Mouse (Mus musculus) cerebellum, postnatal 10 days (tissue): Measurements from ENCODE around the gene Cfap73.

Experiments used
- DNase-seq, 2 experiments: peaks; one replicate each; pipeline ENCODE4 v3.0.0; 2021; ENCODE audit warnings: mixed read lengths in 2 of 2

Gene Cfap73

DNA sequence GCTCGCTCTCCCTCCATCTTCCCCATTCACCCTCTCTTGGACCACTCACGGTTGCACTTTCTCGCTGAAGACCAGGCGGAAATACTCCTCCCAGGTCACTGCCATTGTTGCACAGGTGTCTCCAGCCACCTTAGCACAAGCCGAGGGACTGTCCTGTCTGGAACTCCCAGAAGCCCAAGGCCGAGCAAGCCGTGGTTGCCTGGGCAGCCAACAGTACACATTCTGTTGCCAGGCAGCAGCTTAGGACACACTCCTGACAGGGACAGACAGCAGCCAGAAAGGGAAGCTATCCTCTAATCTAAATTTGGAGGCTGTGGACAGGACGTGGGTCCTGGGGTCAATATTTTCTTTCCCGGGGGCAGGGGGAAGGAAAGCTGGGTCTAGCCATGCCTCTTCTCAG, at the start of gene Cfap73:
Gene Cfap73 (minus strand): TSS at position 105 of the 400 bp plus-strand sequence.
- no peak for DNase-seq

DNA sequence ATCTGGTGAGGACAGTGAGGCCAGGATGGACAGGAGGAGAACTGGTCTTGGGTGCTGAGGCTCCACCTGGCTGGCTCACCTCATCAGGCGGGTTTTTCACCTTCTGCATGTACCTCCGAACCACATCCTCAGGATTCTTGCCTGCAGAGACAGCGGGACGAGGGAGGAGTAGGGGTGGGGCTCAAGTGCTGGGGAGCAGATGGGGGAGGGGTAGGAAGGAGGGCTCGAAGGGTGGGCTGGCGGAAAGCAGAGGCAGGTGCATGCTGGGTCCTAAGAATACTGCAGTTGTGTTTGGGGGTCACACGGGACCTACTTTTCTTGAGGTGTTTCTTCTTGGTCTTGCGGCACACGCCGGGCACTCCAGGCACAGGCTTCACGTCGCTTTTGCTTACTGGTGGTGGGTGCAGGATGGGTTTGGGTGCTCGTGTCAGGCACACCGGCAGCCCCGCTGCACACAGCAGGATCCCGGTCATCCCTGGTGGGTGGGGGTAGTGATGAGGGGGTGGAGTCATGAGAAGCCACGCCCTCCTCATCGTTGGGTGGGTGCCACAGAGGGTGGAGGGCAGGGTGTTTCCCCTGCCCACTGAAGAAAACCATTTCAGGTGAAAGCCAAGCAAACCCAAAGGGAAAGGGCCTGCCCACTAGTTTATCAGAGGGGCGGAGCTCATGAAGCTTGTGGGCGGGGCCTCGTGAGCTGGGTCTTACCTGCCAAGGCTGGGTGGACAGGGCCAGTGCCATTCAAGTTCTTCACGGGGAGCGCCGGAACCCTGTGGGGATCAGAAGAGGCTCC, 49.1 kb upstream of the Cfap73 start:
- peak in 1 of 2 experiments; percentile 37 for DNase-seq

DNA sequence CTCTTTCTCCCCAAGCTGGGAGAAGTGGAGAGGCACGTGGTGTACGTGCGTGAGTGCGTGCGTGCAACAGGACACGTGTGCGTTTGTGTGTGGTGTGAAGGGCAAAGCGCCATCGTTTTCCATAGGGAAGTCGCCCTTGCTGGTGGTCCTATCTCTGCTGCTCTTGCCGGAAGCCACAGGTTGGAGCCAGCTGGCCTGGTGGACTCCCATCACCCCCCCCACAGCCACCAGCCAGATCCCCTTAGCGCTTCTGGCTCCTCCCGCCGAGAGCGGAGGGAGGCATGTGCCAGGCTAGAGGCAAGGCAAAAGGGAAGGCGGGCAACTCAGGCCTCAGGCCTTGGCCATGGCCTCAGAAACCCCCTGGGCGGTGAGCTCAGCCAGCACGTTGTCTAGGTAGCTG, 46.9 kb upstream of the Cfap73 start:
- DNase-seq, result peak; percentile 78 to 85

DNA sequence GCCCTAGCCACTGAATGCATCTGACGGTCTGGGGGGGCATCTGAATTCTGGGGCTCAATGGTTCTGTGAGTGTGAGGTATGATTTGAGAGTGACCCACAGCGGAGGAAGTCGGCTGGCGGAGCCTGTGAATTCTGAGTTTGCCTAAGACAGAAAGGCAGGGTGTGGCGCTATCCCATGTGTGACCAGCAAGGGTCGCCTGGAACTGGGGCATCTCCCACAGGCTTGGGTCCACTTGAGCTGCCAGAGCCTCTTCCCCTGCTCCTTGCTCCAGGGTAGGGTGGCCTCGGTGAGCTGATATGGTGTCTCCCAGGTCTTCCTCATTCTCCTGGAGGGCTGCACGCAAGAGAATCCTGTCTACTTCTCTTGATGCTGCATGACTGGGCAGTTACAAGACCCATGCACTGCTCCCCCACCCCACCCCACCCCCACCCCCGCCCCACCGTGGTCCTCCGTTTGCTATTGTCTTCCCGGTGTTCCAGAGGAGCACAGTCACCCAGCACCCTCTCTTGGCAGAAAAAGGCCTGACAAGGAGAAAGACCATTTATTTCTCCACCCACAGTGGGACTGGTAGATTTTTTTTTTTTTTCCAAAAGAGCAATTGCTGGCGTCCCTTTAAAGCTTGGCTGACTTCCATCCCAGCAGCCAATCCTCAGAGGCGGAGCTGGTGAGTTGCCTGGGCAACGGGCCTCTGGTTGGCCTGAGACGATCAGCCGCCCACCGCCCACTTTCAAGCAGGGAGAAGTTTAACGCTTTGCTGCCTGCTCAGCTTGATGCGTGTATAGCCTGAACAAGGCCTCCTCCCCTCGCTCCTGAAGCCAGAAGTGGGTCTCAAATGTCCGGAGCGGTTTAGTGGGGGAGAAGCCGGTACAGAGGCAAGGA, 45.9 kb upstream of the Cfap73 start:
- DNase-seq, result peak; percentile 97

DNA sequence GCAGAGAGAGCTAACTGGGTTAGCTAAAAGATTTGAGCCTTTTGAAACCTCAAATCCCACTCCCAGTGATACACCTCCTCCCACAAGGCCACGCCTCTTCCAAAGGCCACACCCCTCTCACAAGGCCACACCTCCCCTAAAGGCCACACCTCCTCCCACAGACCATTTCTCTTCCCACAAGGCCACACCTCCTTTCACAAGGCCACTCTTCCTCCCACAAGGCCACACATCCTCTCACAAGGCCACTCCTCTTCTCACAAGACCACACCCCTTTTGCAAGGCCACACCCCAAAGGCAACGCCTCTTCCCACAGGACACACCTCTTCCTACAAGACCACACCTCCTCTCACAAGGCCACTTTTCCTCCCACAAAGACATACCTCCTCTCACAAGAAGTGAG, 43.5 kb upstream of the Cfap73 start:
- DNase-seq, result peak in 1 of 2 experiments; percentile 35

DNA sequence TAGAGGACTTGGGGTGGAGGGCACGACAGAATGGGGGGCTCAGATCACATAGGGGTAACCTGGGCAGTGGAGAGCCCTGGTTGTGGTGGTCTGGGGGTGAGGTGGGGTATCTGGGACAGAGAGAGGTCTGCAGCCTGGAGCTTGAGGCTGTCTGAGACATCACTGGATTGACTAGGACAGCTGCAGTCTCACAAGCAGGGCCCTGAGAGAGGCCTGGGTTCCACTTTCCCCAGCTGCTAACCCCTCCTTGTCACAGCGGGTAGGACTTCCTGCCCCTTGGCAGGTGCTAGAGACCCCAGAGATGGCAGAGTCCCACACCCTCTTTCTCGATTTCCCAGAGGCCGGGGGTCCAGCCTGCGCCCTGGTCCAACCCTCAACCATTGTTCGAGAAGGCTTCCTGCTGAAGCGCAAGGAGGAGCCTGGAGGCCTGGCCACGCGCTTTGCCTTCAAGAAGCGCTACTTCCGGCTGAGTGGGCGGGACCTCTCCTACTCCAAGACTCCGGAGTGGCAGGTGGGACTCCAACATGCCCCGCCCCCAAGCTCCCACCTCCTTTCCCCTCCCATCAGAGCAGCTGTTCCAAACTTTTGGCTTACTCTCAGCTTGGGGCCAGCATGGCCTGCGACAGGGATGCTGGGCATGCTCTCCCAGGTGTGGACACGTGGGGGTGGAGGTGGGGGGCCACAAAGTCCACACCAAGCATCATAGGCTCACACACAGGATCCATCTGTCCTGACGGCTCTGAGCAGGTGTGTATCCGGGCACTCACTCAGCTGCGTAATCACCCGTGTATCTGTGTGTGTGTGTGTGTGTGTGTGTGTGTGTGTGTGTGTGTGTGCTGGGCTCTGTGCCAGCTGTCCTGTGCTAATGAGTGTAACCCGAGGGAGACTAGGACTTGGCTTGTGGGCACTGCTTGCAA, 40.5 kb upstream of the Cfap73 start:
- peak; percentile 74 for DNase-seq

DNA sequence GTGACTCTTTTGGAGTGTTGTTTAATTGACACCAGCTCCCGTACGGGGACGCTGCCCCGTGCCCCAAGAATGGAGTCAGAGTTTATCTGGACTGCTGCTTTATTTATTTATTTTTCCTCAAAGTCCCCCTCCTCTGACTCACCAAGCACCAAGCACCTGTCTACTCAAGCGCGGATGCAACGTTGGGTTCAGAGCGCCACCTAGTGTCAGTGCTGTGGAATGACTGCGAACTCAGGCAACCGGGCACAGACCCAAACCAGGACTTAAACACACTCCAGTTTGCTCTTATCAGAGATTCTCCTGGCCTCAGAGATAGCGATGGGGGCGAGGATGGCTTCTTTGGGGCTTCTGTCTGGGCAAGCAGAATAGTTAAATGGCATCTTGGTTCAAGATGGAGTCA, 39.6 kb upstream of the Cfap73 start:
- DNase-seq, result peak; percentile 86 to 89

DNA sequence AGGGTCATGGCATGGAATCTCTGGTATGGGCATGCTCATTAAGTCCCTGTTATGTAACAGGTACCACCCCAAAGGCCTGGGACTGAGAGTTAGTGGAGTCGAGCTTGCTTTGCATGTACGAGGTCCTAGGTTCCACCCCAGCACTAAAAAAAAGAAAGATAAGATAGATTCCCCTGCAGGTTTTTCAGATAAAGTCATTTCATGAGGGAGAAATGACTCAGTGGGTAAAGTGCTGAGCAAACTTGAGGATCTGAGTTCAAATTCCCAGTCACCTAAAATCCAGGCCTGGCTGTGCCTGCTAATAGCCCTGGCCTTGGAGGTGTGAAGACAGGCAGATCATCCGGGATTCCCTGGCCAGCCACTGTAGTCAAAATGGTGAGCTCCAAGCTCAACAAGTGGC, 37.8 kb upstream of the Cfap73 start:
- no peak for DNase-seq

DNA sequence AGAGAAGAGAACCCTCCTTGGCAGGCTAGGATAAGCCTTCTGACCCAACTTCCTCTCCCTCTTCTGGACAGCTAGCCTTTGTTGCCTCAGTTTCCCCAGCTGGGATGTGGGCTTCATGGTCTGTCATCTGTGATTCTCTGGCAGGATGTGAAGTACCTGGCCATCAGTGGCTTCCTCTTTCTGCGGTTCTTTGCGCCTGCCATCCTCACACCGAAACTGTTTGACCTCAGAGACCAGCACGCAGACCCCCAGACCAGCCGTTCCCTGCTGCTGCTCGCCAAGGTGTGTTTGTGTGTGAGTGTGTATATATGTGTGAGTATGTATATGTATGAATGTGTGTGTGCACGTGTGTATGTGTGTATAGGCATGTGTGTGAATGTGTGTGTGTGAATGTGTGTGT, 36.1 kb upstream of the Cfap73 start:
- DNase-seq, result no peak

DNA sequence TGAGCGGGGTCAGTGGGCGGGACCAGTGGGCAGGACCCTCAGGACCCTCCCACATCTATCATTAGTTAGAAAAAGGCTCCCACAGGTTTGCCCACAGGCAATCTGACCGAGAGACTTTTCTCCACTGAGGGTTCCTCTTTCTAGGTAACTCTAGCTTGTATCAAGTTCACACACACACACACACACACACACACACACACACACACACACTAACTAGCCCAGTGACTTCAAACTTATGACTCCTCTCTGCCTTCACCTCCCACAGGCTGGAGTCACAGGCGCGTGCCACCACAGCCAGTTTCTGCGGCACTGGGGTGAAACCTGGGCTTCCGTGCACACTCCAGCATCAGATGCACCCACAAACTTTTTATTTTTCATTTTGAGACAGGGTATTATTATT, 34.7 kb upstream of the Cfap73 start:
- DNase-seq, result no peak

DNA sequence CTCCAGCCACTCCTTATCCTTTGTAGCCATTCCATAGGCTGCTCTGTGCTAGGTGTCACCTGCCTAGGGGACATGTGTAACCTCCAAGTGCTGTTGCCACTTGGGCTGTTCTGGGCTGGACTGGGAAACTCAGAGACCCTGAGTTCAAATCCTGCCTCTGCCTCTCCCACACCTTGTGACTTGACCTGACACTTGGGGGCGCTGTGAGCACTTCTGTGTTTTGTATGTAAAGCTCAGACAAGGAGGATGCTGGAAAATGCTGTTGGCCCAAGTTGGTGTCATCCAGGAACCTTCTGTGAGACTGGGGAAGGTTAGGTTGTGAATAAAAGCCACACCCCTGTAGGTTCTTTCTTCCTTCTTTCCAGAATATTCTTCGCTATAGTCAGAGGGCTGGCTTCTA, 30.9 kb upstream of the Cfap73 start:
- DNase-seq, result peak in 1 of 2 experiments; percentile 41

DNA sequence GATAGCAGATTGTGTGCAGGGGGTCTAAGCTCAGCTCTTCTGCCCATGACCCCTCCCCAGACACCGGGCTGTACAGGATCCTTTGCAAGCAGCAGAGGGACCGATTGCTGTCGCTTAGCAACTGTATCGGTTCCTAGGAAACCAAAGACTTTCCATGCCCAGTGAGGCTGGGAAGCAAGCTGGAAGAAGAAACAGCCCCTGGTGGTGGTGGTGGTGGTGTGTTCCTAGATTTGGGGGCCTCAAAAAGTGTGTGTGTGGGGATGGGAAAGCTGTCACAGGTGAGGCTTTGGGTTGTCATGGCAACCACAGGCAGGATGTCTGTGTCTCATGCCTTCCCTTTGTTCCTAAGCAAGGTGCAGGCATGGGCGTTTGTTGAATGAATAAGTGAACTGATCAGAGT, 26.8 kb upstream of the Cfap73 start:
- DNase-seq, result peak in 1 of 2 experiments; percentile 32

DNA sequence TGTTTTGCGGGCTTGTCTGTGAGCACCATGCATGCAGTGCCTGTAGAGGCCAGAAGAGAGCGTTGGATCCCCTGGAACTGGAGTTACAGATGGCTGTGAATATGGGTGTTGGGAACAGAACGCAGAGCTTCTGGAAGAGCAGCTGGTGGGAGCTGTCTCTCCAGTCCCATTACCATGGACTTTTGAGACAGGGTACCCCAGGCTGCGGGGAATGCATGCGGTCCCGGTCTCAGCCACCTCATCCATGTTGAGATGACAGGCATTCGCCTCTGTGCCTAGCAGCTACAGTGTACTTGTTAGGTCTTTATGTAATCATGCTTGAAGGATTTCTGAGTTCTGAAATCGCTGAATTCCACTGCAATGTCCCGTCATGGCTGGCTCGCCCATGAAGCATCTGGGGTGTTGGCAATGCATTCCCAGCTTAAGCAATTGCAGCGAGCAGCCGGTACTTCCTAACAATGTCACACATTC, 22.3 kb upstream of the Cfap73 start:
- DNase-seq, result peak in 1 of 2 experiments; percentile 37

DNA sequence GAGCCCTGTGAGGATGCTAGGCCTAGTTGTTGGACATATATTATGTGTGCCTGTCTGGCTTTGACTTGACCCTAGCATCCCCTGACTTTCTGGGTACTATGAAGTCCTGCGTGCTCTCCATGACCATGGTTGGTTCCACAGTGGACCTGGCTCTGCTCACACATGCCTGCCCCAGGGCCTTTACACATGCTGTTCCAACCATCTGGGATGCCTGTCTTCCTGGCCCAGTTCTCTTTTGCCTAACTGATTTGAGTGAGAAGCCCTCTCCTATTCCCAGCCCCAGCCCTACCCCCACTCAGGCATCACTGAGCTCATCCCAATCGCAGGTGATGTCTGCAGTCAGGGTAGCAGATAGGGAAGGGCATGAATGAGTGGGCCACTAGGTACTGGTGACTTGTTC, 19.8 kb upstream of the Cfap73 start:
- peak; percentile 45 to 67 for DNase-seq

DNA sequence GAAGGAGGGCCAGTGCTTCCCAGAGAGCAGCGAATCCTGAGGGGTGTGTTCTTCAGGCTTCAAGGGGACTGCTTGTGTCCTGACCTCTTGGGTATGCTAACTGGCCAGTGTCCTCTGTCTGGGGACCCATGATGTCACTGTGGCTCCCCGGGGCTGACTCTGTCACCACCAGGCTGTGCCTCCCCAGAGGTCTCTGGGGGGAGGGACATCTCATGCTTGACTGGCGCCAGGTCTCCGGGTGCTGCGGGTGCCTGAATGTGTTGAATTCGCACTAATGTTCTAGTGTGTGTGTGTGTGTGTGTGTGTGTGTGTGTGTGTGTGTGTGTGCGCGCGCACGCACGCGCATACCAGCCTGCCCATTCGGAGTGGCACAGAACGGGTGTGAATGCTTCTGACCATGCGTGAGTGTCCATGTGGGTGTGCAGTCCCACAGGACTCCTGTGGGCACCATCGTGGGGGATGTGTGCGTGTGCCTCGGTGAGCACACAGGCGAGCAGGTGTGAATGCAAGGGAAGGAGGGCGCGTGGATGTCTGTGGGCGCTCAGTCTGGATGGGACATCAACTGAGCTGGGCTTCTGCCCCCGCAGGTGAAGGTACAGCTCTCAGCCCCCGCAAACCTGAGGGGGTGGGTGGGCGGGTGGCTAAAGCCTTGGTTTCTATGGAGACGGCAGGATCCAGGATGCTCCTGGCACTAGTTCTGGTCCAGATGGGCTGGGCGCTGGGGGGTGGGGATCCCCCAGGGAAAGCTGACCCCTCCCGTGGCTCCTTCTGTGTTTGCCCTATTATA, 19.1 kb upstream of the Cfap73 start:
- peak; percentile 58 to 60 for DNase-seq

DNA sequence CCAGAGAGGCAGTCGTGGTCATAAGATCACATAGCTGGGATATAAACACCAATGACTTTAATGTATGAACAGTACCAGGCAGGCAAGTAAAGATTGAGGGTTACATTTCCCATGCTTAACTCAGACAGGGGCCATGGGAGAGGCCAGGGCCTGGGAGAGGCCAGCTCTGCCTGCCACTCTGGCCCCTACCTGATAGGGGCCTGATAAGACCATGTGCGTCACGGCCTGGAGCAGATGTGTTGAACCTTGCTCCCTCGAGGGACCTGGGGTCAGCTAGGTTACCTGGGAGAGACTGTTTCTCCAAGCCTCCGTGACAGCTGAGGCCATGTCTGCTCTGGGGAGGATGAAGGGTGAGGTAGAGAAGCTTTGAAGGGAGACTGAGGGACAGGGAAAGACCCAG, 17.2 kb upstream of the Cfap73 start:
- no peak for DNase-seq

DNA sequence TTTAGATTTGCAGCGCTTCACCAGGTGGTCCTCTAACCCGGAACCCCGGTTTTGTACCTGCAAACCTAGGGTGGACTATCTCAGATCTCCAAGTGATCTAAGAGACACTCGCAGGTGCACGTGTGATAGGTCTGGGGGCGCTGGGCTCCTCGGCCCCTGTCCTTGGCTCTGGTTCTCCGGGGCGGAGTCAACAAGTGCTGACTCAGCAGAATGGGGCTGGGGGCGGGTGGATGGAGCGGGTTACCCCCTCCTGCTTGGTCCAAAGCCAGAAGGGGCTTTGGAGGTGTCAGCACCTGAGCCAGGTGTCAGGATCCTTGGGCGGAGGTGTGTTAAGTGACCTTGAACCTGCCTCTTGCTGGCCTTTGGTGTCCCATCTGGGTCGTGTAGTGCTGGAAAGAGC, 15.9 kb upstream of the Cfap73 start:
- no peak for DNase-seq

DNA sequence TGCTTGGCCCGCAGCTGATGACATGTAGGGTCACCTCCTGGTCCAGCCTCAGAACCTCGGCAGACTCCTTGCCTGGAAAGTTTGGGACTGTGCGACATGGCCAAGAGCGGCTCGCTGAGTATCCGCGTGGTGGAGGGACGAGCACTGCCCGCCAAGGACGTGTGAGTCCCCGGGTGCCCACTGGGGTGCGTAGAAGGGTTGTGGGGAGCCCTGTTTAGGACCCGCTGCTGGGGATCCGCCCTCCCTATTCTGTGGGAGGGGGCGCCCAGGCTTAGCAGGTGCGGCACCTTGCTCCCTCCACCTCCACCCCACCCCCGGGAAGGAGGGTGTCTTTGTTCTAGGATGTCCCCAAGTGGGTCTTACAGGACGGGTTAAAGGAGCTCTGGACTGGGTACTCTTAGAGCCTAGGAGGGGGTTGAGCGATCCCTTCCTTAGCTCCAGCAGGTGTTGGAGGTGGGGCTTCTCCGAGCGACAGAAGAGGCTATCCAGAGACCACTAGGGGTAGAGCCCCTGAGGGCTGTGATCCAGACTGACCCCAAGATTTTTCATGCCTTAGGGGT, 15.4 kb upstream of the Cfap73 start:
- no peak for DNase-seq

DNA sequence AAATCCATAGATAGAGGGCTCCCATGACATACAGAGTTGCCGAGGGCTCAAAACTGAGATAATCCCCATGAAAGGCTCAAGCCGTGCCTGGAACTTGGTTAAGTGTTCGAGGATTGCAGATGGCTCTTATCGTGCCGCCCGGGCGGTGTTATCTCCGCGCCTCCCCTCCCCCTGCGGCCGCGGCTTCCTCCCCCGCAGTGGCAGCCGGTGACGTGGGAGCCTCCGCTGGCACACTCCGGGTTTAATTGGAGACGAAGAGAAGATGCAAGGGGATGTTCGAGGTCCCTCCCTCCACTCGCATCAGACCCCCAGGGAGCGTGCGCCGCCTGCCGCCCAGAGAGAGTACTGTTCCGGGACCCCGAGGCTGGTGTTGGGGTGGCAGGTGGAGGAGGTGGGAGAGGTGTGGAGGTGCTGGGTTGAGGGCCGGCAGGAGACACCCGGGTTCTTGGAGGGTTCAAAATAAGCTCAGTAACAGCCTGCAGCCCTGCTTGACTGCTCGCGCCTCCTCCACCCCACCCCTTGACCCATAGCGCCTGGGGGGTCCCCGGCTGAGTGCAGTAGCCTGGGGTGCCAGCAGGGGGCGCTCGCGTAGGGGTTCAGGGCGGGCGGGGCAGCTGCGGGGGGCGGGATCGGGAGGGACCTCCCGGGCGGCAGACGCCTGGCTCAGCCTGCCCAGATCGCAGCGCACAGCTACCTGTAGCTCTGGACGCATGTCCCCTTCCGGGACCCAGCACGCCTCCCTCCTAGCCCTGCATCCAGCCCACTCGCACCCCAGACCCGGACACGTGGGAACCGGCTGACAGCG, 14.7 kb upstream of the Cfap73 start, which contains the start of gene Rasal1:
Gene Rasal1 (plus strand): TSS at position 244 of the 805 bp plus-strand sequence.
- peak; percentile 67 to 69 for DNase-seq

DNA sequence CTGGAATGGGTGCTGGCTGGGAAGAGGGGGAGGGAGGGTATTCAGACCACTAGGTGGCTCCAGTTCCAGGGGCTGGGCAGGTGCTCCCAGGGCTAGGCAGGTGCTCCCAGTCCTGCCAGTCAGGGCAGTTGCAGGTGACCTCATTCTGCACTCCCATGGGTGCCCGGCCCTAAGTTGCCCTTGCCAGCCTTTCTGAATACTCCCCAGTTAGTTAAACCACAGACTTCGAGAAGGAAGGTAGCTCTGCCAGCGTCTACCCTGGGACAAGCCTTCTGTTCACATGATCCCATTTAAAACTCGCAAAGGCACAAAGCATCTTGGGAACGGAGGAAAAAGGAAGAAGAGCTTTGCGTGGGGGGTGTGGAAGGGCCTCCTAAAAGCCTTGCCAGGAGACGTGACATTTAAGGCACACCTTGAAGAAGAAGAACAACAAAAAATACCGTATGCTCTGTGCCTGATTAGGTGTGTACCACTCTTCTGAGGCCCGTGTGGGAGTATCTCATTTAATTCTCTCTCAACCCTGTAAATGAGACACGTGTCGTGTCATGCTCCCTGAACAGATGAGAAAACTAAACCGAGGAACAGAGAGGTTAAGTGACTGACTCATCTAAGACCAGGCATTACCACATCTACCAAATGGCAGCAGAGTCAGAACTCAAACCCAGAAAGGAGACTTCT, 13.9 kb upstream of the Cfap73 start:
- DNase-seq, result no peak
